Mouse (Mus musculus) heart, adult 2 months (tissue): ENCODE measurements around the gene Pkp4.

ENCODE experiments used
- CTCF ChIP-seq: fragments of 200-600 bp; IDR thresholded peaks from 2 replicates; pipeline ENCODE4 v1.8.1; 2022; ENCODE audit warnings: antibody characterized with exemption, mild to moderate bottlenecking, moderate library complexity
- POLR2A ChIP-seq: fragments of 200-500 bp; IDR thresholded peaks from 2 replicates; pipeline ENCODE4 v1.6.1; 2011; ENCODE audit warnings: mild to moderate bottlenecking, low read depth, low read length, control low read depth; ENCODE audit not compliant: insufficient read depth

GRCm38 (mm10) chr2:59229250-59229895 lies 68.7 kb downstream of the Pkp4 start:
- TF ChIP-seq CTCF (no peak), POLR2A (no peak)
